Mouse (Mus musculus) hematopoietic multipotent progenitor cell, adult 10-12 weeks (in vitro differentiated cells): ENCODE measurements around the gene Wipi2. TPM values are rescaled to one million over a fixed set of nuclear protein-coding genes. Genes with fewer than 3 reads are reported as not detected.

Experiments used
- polyA plus RNA-seq: library from polyadenylated mRNA; stranded (reverse); fragments of >175 nt; gene quantifications from 2 replicates; pipeline ENCODE4 v1.2.3, GENCODE M21; 2012; ENCODE audit warnings: low replicate concordance

Wipi2 gene
- polyA plus RNA-seq = 20.1 and 23.6 TPM in 2 replicates

DNA sequence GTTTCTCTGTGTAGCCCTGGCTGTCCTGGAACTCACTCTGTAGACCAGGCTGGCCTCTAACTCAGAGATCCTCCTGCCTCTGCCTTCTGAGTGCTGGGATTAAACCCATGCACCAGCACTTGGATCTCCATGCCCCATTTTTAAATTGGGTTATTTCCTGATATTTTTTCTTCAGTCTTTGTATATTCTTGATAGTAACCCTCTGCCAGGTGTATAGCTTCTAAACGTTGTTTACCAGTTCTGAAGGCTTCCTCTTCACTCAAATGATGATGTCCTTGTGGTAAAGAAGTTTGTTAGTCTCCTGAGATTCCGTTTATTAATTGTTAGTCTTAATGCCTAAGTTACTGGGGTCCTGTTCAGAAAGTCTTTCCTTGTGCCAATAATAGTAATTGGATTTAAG is at the start of gene Wipi2:
Gene Wipi2, plus strand, starts transcription at position 301 of the 400 bp plus-strand sequence.

GRCm38 (mm10) chr5:142608259-142608988 is 19.1 kb upstream of the Wipi2 start, which contains the start of gene Mmd2:
Mmd2 (minus strand) TSS chr5:142608800.

GRCm38 (mm10) chr5:142692248-142692647 is 64.8 kb downstream of the Wipi2 start, which contains the start of gene Slc29a4:
Slc29a4 (plus strand) TSS chr5:142692512.

Other genes starting within 250 kb of the Wipi2 start
- 81.6 and 99.2 TPM in 2 replicates for gene Foxk1, start 226.2 kb upstream of the Wipi2 start, polyA plus RNA-seq
- gene Ap5z1, start 163.8 kb upstream of the Wipi2 start, polyA plus RNA-seq = 60.3 and 85.7 TPM in 2 replicates
- not detected in 2 replicates for gene Papolb, start 97.6 kb upstream of the Wipi2 start, polyA plus RNA-seq
- 0.42 and 0.48 TPM in 2 replicates for gene Radil, start 76.6 kb upstream of the Wipi2 start, polyA plus RNA-seq
- not detected in 2 replicates for gene Mmd2, start 18.9 kb upstream of the Wipi2 start, polyA plus RNA-seq
- 7.0 and 13.6 TPM in 2 replicates for gene Slc29a4, start 64.8 kb downstream of the Wipi2 start, polyA plus RNA-seq
- gene Tnrc18, start 190.0 kb downstream of the Wipi2 start, polyA plus RNA-seq = 187 and 328 TPM in 2 replicates